Mouse (Mus musculus) liver, embryonic 14.5 days (tissue): ENCODE measurements around the gene 5730596B20Rik.

Source experiments
- CTCF ChIP-seq: IDR thresholded peaks from 2 replicates; pipeline ENCODE4 v1.5.1; 2016; ENCODE audit warnings: antibody characterized with exemption, low read depth, control low read depth
- EP300 ChIP-seq: IDR thresholded peaks from 2 replicates; pipeline ENCODE4 v1.6.1; 2016; ENCODE audit warnings: antibody characterized with exemption, low read depth

- TF ChIP-seq EP300 (no peak), CTCF (no peak)
These were observed 17.3 kb upstream of the 5730596B20Rik start for GRCm38 (mm10) chr6:52159979-52160378.
